Mouse (Mus musculus): Measurements from ENCODE around the gene Ube3b.

Ube3b gene

DNA sequence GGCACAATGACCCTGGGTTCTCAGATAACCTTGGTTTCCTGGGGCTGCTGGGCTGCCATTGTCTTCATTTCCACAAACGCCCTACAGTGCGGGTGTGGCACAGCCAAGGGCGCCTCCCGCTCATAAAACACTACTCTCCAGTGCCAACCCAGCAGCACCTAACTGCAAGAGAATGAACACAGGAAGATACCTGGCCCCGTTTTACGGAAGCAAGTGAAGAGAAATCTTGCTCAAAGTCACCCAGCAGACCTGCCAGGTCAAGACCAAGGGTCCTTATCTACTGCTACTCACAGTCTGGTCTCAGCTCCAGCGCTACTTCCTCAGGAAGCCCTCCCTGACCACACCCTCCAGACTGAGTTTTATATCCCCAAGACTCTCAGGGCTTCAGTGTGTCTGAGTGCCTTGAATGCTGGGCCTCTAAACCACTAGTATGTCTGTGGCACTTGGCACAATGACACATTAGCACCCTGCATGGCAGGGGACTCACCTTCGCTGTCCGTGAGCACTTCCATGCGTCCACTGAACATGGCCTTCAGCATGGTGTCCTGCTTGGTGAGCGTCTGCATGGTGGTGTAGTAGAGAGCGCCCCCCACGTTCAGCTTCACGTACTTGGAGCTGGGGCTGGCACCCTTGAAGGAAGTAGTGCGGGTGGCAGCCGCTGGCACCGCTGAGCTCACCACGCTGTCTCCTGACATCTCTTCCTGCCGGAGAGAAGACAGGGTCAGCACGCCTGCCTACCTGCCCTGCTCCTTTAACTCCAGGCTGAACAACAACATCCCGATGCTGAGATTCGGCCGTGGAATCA is 5.8 kb upstream of the Ube3b start:
- DNase-seq (ENCODE audit: low spot score in 2 of 2): no peak

DNA sequence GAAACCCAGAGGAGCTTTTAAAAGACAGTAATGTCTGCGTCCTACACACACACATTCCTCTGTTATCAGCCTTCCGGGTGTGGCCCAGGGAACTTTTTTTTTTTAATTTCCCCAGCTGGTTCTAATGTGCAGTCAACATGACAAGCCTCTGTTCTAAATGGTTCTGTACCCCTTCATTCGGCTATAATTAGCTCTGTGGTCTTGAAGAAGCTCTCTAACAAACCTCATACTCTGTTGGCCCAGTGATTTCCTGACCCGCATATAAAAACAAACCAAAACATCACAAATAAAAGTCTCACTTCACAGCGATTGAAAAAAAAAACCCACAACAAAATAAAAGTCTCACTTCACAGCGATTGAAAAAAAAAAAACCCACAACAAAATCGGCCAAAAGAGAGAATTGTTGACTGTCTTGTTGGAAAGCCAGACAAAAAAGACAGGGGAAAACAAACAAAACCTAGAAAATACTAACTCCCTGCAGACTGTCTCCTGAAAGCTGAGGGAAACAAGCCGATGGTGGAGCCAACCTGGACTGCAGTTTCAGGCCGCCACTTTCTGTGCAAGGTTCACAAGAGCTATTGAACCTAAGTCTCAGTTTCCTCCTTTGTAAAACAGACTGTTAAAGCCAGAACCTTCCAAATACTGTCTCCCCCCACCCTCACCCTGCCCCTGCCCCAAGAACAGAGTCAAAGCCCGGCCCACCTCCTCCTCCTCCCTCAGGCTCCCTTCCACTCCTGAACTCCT is 2.1 kb upstream of the Ube3b start:
- no peak for DNase-seq (ENCODE audit: low spot score in 2 of 2)

DNA sequence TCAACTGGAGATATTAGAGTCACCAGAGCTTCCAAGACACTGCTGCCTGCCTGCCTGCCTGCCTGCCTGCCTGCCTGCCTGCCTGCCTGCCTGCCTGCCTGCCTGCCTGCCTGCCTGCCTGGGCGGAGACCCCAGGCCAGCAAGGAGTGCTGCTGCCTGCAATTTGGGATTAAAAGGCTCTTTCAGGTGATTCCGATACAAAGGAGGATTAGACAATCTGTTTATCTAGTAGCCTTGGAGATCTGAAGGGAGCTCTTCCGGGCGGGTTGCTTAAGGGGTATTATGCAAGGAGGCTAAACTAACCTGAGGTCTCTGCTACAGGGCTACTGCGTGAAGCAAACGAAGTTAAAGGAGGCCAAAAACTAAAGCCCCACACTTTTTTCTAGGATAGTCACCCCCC is 1.5 kb upstream of the Ube3b start:
- DNase-seq (ENCODE audit: low spot score in 2 of 2): no peak

DNA sequence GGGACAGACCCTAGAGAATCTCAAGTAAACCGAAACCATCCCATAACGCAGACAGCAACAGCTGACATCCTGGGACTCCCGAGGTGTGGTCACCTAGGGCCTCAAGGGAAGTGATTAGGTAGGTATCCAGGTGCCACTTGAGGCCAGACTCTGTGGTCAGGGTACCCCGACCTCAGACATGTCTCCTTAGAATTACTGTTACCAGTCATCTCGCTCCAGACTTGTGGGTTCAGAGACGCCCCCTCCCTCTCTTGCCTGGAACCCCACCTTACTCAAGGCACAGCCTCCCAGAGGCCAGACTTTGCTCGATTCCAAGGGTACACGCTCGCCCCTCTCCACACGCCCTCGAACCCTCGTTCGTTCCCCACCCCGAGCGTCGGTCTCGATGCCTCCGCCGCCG is 644 bp upstream of the Ube3b start:
- no peak for DNase-seq (ENCODE audit: low spot score in 2 of 2)

DNA sequence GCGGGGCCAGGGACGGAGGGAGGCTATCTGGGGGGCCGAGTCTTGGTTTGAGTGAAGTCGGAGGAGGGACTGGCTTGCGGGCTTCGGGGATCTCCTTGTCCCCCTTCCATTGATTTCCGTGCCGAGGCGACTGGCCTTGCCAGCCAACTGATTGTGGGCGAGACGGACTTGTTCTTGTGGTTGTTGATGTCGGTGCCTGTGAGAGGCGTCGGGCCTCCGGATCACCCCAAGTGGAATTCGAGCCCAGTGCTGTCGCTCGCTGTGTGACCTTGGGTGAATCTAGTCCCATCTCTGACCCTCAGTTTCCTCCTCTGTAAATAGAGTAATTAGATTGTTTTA is 575 bp downstream of the Ube3b start:
- no peak for DNase-seq (ENCODE audit: low spot score in 2 of 2)

DNA sequence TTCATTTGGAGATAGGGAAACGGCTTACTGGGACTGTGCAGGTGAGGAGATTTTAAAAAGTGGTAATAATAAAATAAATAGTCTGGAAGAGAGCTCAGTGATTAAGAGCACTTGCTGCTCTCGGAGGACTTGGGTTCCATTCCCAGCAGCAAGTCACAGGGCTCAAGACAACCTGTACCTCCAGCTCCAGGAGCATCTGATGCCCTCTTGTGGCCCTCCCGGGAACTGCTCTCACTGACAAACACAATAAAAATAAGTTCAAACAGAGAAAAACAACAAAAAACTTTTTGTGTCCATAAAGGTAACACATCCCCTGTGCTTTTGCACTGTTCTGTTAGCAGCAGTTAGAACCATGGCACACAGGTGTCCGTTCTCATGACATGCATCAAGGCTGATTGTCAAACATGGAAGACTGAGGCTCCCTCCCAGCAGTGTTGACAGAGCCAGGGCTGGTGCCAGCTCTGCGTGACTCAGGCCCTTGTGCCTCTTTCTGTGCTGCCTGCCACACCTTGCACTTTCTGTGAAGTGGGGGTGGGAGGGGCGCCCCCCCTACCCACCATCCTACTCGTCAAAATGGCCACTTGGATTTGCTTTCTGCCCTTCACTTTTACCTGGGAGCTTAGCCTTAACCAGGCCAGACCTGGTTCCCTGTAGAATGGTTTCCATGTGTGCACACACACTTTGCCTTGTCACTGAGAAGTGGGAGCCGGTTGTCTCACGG is 2.9 kb downstream of the Ube3b start:
- no peak for DNase-seq (ENCODE audit: low spot score in 2 of 2)

DNA sequence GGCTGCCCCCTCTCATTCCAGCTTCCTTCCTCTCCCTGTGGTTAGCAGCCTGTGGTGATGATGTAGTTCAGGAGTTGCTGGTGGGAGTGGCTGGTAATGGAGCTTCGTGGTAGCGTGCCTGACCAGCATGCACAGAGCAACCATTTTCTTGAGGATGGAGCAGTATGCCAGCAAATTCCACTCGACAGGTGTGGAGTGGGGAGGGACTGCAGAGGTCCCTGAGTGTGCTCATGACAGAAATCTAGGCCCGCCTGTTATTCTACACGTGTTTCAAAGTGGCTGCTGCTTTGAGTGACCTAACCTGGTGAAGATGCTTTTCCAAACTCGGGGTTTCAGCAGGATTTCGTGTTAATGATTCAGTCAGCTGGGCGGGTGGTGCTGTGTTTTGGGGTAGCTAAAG is 4.0 kb downstream of the Ube3b start:
- DNase-seq (ENCODE audit: low spot score in 2 of 2): no peak

DNA sequence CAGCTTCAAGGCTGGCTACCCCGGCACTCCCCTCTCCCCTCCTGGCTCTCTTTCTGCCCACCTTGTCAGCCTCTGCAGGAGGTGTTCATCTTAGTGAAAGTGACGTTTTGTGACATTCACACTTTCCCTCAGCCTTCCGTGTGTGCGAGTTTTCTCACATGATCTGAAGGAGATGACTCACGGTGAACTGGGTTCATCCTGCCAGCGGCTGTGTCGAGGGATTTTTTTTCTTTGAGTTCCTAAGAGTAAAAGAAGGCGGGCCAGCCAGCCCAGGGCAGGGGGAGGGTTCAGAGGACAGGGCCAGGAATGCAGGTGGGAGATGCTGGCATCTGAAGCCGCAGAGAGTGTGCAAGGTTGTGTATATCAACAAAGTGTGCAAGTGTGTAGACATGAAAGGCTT is 12.8 kb downstream of the Ube3b start:
- DNase-seq (ENCODE audit: low spot score in 2 of 2): no peak

DNA sequence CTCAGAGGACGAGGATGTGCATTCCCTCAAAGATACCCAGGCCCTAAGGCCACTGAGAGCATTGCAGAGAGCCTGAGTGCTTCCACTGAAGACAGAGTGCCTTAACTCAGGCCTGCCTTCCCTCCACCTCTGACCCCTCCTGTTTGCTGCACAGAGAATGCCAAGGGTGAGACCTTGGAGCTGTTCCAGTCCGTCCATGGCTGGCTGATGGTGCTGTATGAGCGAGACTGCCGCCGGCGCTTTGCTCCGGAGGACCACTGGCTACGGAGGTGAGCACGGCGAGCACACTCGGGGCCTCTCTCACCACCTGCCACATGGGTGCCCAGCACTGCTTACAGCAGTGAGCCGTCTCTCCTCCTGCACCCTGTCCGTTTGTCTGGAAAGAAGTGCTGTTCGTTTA is 26.2 kb downstream of the Ube3b start:
- DNase-seq (ENCODE audit: low spot score in 2 of 2): no peak

DNA sequence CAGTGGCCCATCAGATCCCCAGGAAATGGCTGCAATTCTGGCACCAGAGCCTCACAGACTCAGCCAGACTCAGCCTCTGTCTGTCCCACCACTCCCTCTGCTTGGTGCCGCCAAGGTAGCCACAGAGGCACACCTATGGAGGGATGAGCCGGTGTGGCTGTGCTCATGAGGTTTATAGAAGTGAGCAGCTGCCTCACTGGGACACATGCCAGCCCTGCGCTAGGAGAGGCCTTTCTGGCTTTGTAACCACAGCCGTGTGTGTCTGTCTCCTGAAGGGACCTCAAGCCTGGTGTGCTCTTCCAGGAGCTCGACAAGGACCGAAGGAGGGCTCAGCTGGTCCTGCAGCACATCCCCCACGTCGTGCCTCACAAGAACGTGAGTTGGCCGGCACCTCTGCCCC is 26.9 kb downstream of the Ube3b start:
- DNase-seq (ENCODE audit: low spot score in 2 of 2): no peak

DNA sequence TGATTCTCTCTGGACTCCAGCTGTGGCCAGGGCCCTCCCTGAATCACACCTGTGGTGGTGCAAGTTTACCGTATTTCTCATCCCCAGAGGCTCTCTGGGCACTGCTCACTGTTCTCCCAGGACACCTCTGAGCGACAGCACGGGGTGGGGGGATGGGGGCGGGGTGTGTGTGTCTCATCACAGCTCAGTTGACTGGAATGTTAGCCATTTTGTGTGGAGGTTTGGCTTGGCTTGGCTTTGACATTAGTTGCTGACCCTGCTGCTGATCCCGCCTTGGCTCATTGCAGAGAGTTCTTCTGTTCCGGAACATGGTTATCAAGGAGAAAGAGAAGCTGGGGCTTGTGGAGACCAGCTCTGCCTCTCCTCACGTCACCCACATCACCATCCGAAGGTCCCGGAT is 27.4 kb downstream of the Ube3b start:
- DNase-seq (ENCODE audit: low spot score in 2 of 2): no peak

DNA sequence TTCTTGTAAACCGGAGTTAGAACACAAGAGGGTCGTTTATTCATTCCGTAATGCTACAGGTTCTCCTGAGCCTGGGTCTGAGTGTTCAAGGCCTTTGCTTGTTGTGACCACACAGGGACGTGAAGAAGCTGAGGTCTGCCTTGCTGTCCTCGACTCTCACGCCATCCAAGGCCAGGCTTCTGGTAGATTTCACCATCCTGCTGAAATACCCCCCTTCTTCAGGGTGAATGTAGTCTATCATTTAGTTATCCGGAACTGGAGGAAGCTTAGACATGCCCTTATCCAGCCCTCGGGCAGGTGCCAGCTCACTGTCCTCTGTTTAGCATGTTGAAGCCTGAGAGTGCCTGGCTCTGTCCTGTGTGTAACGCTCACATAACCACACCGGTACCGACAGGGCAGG is 28.4 kb downstream of the Ube3b start:
- no peak for DNase-seq (ENCODE audit: low spot score in 2 of 2)

DNA sequence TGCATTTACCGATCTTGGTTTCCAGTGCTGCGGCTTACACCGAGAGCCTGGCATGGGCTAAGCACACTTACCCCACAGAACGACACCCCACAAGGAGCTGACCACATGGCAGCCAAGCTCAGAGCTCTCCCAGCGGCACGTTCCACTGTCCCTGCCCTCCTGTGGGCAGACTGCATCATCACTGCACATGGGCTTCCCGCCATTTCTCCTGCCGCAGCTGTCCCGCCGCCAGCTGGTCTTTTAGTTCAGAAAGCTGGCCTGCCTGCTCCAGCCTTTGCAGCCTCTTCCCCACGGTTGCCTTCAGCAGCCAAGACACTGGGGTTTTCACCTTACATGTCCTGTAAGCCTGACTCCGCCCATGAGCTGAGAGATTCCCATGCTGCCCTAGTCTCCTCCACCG is 30.0 kb downstream of the Ube3b start:
- no peak for DNase-seq (ENCODE audit: low spot score in 2 of 2)

DNA sequence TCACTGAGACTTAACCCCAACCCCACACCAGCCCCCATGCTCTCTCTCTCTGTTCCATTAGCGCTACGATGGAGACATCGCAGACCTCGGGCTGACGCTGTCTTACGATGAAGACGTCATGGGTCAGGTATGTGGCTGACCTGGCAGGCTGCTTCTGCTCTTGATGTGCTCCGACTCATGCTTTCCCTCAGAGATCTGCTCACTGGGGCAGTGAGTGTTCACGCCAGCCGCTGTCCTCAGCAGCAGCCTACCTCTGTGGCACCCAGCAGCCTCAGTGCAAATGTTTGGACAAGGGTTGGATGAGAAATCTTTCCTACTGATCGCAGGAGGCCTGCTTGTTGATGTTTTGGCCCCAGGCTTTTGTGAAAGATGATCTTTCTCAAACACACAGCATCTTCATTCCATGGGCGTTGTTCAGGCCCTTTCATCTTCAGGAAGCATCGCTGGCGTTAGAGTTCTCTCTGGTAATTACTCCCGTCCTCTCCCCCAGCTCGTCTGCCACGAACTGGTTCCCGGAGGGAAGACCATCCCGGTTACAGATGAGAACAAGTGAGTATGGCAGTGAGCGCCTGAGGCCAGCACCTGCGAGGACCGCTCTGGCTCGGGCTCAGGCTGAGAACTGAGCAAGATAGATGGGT is 32.1 kb downstream of the Ube3b start:
- no peak for DNase-seq (ENCODE audit: low spot score in 2 of 2)

DNA sequence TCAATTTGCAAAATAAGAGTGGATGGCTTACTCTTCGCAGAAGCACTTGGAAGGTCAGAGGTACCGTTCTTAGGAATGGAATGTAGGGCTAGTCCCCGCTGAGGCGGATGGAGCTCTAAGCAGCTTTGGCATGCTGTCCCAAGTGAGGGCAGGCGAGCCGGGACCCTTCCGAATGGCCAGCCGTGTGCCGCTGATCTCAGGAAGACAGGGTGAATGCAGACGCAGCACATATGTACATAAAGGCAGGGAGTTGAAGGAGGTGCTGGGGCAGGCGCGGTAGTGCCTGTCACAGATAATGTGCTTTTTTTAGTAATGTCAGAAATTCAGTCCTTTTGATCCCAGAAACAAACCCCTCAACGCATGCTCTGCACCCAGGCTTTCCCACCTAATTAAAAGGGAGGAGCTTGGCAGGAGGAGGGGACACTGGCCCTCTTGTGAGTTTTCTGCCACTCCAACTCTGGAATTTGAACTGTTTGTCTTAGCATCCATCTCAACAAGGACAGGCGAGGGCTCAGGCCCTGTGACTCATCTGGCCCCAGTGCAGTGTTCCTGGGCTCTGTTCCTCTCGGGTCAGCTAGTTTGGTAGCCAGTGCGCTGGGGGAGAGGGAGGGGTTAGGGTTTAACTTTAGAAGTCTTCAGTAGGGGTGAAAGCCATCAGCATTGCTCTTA is 32.8 kb downstream of the Ube3b start:
- DNase-seq (ENCODE audit: low spot score in 2 of 2): no peak

DNA sequence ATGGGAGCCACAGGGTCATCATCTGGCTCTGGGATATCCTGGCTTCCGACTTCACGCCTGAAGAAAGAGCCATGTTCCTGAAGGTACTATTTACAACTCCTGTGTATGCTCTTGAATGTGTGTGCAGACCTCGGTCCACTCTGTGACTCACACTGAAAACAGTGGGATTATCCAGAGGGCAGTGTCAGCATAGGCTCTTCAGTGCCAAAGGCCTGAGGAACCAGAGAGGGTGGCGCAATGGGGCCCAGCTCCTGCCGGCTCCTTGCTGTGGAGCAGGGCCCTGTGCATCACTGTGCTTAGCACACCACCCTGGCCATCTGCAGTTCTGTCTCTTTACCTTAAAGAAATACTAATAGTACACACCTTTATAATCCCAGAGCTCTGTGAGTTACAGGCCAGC is 35.2 kb downstream of the Ube3b start:
- DNase-seq (ENCODE audit: low spot score in 2 of 2): no peak

DNA sequence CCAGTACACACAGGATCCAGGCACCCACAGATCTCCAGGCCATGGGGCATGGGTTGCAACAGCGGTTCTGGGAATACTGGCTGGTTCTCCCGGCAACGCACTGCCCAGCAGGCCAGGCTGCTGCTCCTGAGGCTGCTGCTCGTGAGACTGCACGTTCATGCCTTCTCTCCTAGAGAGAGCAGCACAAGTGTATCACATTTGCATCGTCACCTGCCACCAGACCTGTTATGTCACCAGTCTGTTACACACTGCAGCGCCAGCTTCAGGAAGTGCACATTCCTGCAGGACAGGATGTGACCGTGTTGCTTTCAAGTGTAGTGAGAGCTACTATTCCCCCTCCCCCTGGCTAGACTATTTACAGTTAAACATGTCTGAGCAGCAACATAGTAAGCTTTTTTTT is 36.4 kb downstream of the Ube3b start:
- DNase-seq (ENCODE audit: low spot score in 2 of 2): no peak

DNA sequence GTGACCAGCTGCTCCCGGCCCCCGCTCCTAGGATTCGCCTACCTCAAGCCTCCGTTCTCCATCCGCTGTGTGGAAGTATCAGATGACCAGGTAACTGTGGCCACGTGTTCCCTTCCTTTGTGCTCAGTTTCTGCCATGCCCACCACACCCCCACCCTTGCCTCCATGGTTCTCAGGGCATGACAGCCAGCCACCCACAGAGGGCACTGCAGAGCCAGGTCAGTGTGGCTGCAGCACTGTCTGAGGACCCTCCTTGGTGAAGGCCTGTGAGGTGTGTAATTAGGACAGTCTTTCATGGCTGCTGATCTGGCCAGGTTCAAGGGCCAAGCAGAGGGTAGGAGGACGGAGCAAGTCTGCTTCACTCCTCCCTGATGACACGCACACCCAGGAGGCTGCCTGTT is 38.1 kb downstream of the Ube3b start:
- no peak for DNase-seq (ENCODE audit: low spot score in 2 of 2)

DNA sequence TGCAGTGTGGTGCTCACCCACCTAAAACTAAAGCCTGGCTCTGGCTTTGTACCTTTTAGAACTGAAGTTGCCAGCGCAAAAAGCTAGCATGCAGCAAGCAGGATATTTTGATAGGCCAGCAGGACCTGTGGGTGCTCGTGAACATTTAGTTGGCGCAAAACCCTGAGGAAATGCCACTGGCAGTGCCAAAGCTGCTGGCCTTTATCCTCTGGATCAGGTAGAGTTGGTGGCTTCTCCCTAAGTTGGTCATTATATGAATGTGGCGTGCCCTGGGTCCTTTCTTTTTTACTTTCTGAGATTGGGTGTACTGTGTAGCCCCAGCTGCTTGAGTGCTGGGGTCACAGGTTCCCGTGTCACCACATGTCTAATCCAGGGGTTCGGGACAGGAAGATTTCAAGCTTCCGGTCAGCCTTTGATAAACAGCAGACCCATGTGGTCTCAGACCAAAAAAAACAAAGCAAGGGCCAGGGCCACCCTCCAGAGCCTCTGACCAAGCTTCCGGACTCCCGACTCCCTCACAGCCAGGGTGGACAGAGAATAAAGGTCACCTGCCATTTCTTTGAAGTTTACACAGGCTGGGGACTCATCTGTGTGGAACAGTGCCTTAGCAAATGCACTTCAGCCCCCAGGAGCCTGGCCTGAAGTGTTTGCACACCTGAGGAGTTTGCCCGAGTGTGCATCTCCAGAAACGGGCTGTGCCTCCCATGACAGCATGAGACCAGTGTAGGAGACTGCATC is 41.3 kb downstream of the Ube3b start:
- no peak for DNase-seq (ENCODE audit: low spot score in 2 of 2)

DNA sequence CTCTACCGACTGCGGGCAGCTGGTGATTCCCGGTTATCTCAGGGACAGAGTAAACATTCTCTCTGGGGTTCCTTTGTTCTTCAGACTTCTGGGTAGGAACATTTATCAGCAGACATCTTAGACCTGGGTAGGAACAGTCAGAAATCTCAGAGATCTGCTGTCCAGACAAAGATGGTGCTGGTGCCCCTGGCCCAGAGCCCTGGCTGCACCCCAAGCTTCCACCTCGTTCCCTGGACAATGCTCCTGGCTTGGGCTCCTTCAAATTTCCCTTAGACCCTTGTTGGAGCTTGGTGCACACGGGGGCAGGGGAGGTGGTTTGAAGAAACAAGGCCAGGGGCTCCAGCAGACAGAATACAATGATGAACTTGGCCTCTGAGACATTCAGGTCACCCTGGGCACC is 42.2 kb downstream of the Ube3b start:
- no peak for DNase-seq (ENCODE audit: low spot score in 2 of 2)

DNA sequence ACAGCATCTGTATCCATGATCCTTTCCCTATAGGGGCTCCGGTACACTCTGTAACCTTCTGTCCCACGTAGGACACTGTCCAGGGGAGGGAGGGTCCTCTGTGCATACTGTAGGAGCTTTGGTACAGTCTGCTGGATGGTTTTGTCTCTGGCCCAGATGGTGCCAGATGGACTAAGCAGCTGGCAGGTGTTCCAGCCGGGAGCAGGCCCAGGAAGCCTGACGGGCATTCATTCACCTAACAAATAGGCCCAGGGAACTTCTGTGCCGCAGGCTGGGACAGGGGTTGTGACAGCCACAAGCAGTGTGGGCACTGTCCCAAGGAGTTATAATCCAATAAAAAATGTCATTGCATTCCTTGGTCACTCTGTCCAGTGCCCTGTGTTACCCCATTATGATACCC is 43.6 kb downstream of the Ube3b start:
- no peak for DNase-seq (ENCODE audit: low spot score in 2 of 2)
